Mouse (Mus musculus) myocyte (in vitro differentiated cells): ENCODE measurements at regions not wholly inside any gene's neighbourhood (a gene's known extent, or its start where the extent isn't known, plus 50 kb on each side); places are given as distances from the start of the nearest gene placed in this dataset.

ENCODE experiments used
- CEBPB ChIP-seq: IDR thresholded peaks from 2 replicates; pipeline ENCODE4 v1.6.1; 2011; ENCODE audit warnings: mild to moderate bottlenecking, moderate library complexity; ENCODE audit not compliant: poor library complexity, insufficient read depth, severe bottlenecking
- E2F4 ChIP-seq: IDR thresholded peaks from one replicate; pipeline ENCODE4 v1.6.1; 2011; ENCODE audit warnings: mild to moderate bottlenecking, control low read depth, moderate library complexity; ENCODE audit not compliant: insufficient read depth
- MAX ChIP-seq: IDR thresholded peaks from one replicate; pipeline ENCODE4 v1.6.1; 2011; ENCODE audit warnings: low read depth, mild to moderate bottlenecking, control low read depth
- MYOD1 ChIP-seq, 3 experiments: IDR thresholded peaks; one replicate each; pipeline ENCODE4 v1.6.1; 2011; ENCODE audit warnings: control low read depth in 2 of 3, low read depth in 2 of 3, mild to moderate bottlenecking in 2 of 3, moderate library complexity in 1 of 3; ENCODE audit not compliant: insufficient read length in 2 of 3, control insufficient read depth in 1 of 3
- MYOG ChIP-seq, 3 experiments: IDR thresholded peaks; one replicate each; pipeline ENCODE4 v1.6.1; 2011; ENCODE audit warnings: control low read depth in 2 of 3, low read depth in 2 of 3, mild to moderate bottlenecking in 2 of 3; ENCODE audit not compliant: insufficient read length in 2 of 3, control insufficient read depth in 1 of 3, insufficient read depth in 1 of 3
- POLR2A ChIP-seq: IDR thresholded peaks from one replicate; pipeline ENCODE4 v1.6.1; 2011; ENCODE audit warnings: low read depth, mild to moderate bottlenecking, control low read depth, moderate library complexity; ENCODE audit not compliant: insufficient read length
- POLR2AphosphoS2 ChIP-seq: IDR thresholded peaks from one replicate; pipeline ENCODE4 v1.6.1; 2011; ENCODE audit warnings: low read depth, control low read depth; ENCODE audit not compliant: insufficient read length
- SRF ChIP-seq: IDR thresholded peaks from one replicate; pipeline ENCODE4 v1.6.1; 2011; ENCODE audit warnings: low read depth; ENCODE audit not compliant: control insufficient read depth, insufficient read length
- TCF12 ChIP-seq: IDR thresholded peaks from one replicate; pipeline ENCODE4 v1.6.1; 2011; ENCODE audit warnings: mild to moderate bottlenecking, control low read depth; ENCODE audit not compliant: poor library complexity, insufficient read depth, severe bottlenecking
- TCF3 ChIP-seq: IDR thresholded peaks from one replicate; pipeline ENCODE4 v1.6.1; 2011; ENCODE audit warnings: low read depth, control low read depth; ENCODE audit not compliant: insufficient read length
- USF1 ChIP-seq: IDR thresholded peaks from one replicate; pipeline ENCODE4 v1.6.1; 2011; ENCODE audit warnings: low read depth, mild to moderate bottlenecking, control low read depth, moderate library complexity

GRCm38 (mm10) chr2:12797615-12798169, 126.1 kb upstream of the Pter start:
- no peak for TF ChIP-seq TCF12
- TF ChIP-seq POLR2A, result no peak
- no peak for TF ChIP-seq E2F4
- no peak for TF ChIP-seq MAX
- TF ChIP-seq CEBPB, result no peak
- TF ChIP-seq MYOD1 (IDR thresholded peaks at IDR 0.05; ENCODE audit: control insufficient read depth in 1 of 3, insufficient read length in 2 of 3, low read depth in 2 of 3), result no peak
- TF ChIP-seq USF1, result no peak
- no peak for TF ChIP-seq POLR2AphosphoS2
- TF ChIP-seq MYOG (IDR thresholded peaks at IDR 0.05; ENCODE audit: control insufficient read depth in 1 of 3, insufficient read depth in 1 of 3, insufficient read length in 2 of 3, low read depth in 2 of 3), result no peak
- no peak for TF ChIP-seq SRF
- no peak for TF ChIP-seq TCF3
